Mouse (Mus musculus) forebrain, embryonic 11.5 days (tissue): ENCODE results near the gene Arhgap33. TPM values are rescaled to one million over a fixed set of nuclear protein-coding genes. Genes with fewer than 3 reads are reported as not detected.

Source experiments
- ATAC-seq: fragments of 200-750 bp; cut with Nextera tagmentation; replicated peaks from 2 replicates; pipeline ENCODE4 v1.8.0; 2017; ENCODE audit warnings: moderate TSS enrichment; ENCODE audit not compliant: low FRiP score
- DNase-seq: peaks from one replicate; pipeline ENCODE4 v3.0.0-alpha.2; 2017; ENCODE audit warnings: low spot score
- H3K27ac ChIP-seq: fragments of 300-500 bp; sonication (generic); 2 replicates; pipeline ENCODE4 v1.5.1; 2014; ENCODE audit warnings: low read depth, low read length
- H3K27me3 ChIP-seq: fragments of 300-500 bp; sonication (generic); 2 replicates; pipeline ENCODE4 v1.6.1; 2014; ENCODE audit warnings: mild to moderate bottlenecking, low read length, mixed read lengths; ENCODE audit not compliant: control insufficient read depth, insufficient read depth
- H3K36me3 ChIP-seq: fragments of 300-500 bp; sonication (generic); 2 replicates; pipeline ENCODE4 v1.6.1; 2014; ENCODE audit warnings: mild to moderate bottlenecking, low read length, moderate library complexity, mixed read lengths; ENCODE audit not compliant: control insufficient read depth, insufficient read depth
- H3K4me1 ChIP-seq: fragments of 300-500 bp; sonication (generic); replicated peaks from 2 replicates; pipeline ENCODE4 v1.6.1; 2014; ENCODE audit warnings: low read length, mixed read lengths; ENCODE audit not compliant: control insufficient read depth, insufficient read depth
- H3K4me2 ChIP-seq: fragments of 300-500 bp; sonication (generic); 2 replicates; pipeline ENCODE4 v1.6.1; 2014; ENCODE audit warnings: low read depth, mild to moderate bottlenecking, low read length, moderate library complexity, mixed read lengths; ENCODE audit not compliant: severe bottlenecking
- H3K4me3 ChIP-seq: fragments of 300-500 bp; sonication (generic); 2 replicates; pipeline ENCODE4 v1.5.1; 2014; ENCODE audit warnings: low read depth, low read length
- H3K9ac ChIP-seq: fragments of 300-500 bp; sonication (generic); 2 replicates; pipeline ENCODE4 v1.6.1; 2014; ENCODE audit warnings: low read length
- H3K9me3 ChIP-seq: fragments of 300-500 bp; sonication (generic); 2 replicates; pipeline ENCODE4 v1.6.1; 2016; ENCODE audit warnings: low read length, mixed read lengths; ENCODE audit not compliant: control insufficient read depth
- WGBS: fragments of 180-500 bp; shearing (Covaris S2); extraction: QIAGEN DNeasy Blood & Tissue Kit; methylation state at CpG from one replicate; pipeline ENCODE4 v1.1.7; 2014; 5-methylcytosine and 5-hydroxymethylcytosine counted together
- polyA plus RNA-seq: library from polyadenylated mRNA; unstranded; fragments of >200 nt; fragmentation: Nextera tagmentation; extraction: Ambion mirVana; gene quantifications from 2 replicates; pipeline ENCODE4 v1.2.1, GENCODE M21; 2014

The Arhgap33 gene
- polyA plus RNA-seq, 1 experiment from 2014 or later, result 72.7 TPM

GRCm38 (mm10) chr7:30549880-30550279 is 15.0 kb upstream of the Arhgap33 start:
- Histone ChIP-seq H3K9ac (no peak overlapping the region), H3K27me3 (no peaks in the 10 kb centered on the region), H3K9me3 (no peaks in the 10 kb centered on the region), H3K4me3 (no peak overlapping the region), H3K36me3 (no peaks in the 10 kb centered on the region; the same call in 1 of the 2 replicates), H3K4me2 (no peak overlapping the region), H3K27ac (no peak overlapping the region), H3K4me1 (peaks cover 4% of the 10 kb centered on the region; the same call in 1 of the 2 replicates)
- ATAC-seq (no peak), DNase-seq (no peak)
- 72% methylated on average over 2 of the region's 2 CpGs for WGBS

DNA sequence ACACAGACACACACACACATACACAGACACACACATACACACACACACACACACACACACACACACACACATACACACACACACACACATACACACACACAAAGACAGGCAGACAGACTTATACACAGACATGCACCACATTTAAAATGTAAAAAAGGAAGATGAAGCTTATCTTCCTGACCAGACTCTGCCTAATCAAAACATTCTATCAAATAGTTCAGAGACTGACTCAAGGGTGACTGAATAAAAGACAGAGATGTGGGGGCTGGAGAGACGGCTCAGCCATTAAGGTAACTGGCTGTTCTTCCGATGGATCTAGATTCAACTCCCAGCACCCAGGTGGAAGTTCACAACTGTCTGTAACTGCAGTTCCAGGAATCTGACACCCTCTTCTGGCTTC is 9.5 kb upstream of the Arhgap33 start:
- H3K9ac ChIP-seq, result no peak overlapping the region
- WGBS, result 95% methylated on average over 2 of the region's 2 CpGs
- H3K4me3 ChIP-seq, result no peak overlapping the region
- no peak overlapping the region for H3K27ac ChIP-seq
- H3K9me3 ChIP-seq, result no peaks in the 10 kb centered on the region
- no peaks in the 10 kb centered on the region for H3K4me1 ChIP-seq
- H3K27me3 ChIP-seq, result no peaks in the 10 kb centered on the region
- H3K4me2 ChIP-seq, result no peak overlapping the region
- no peaks in the 10 kb centered on the region; the same call in 1 of the 2 replicates for H3K36me3 ChIP-seq
- no peak for DNase-seq
- no peak for ATAC-seq

DNA sequence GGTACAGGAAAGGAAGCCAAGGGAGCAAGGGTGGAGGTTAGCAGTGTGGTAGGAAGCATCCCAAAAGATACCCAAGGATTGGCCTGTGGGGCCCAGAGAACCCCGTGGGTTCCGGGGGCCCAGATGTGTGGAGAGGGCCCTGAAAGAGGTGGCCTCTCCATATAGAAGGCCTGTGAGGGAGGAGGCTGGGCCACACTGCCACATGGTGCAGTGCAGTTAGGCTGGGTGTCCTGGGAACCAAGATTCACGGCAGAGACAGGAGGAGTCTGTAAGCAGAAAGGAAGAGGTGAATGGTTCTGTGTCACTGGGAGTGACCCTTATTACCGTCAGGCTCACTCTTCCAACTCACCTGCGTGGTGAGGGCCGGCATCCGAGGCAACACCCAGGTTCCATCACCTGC is 5.7 kb upstream of the Arhgap33 start:
- 90% methylated on average over 7 of the region's 7 CpGs for WGBS
- no peak overlapping the region for H3K4me3 ChIP-seq

GRCm38 (mm10) chr7:30533941-30534632 is 773 bp downstream of the Arhgap33 start:
- peaks cover 16% of the 10 kb centered on the region for H3K4me1 ChIP-seq
- H3K27me3 ChIP-seq, result no peaks in the 10 kb centered on the region
- WGBS, result 6% methylated on average over 26 of the region's 26 CpGs
- peak overlapping the region; percentile 74 for H3K4me3 ChIP-seq
- DNase-seq (no peak), ATAC-seq (peak; percentile 47)
- H3K27ac ChIP-seq, result peak overlapping the region; percentile 86
- H3K4me2 ChIP-seq, result peak overlapping the region; percentile 92
- H3K36me3 ChIP-seq, result peaks cover 18% of the 10 kb centered on the region
- no peaks in the 10 kb centered on the region for H3K9me3 ChIP-seq
- H3K9ac ChIP-seq, result peak overlapping the region; percentile 89

More for the DNA sequence above, 5.7 kb upstream of the Arhgap33 start:
- no peaks in the 10 kb centered on the region for H3K27me3 ChIP-seq
- no peaks in the 10 kb centered on the region for H3K9me3 ChIP-seq
- H3K4me2 ChIP-seq, result no peak overlapping the region
- ATAC-seq (no peak), DNase-seq (no peak)
- no peaks in the 10 kb centered on the region for H3K36me3 ChIP-seq
- H3K4me1 ChIP-seq, result no peaks in the 10 kb centered on the region
- H3K27ac ChIP-seq, result no peak overlapping the region
- no peak overlapping the region for H3K9ac ChIP-seq

DNA sequence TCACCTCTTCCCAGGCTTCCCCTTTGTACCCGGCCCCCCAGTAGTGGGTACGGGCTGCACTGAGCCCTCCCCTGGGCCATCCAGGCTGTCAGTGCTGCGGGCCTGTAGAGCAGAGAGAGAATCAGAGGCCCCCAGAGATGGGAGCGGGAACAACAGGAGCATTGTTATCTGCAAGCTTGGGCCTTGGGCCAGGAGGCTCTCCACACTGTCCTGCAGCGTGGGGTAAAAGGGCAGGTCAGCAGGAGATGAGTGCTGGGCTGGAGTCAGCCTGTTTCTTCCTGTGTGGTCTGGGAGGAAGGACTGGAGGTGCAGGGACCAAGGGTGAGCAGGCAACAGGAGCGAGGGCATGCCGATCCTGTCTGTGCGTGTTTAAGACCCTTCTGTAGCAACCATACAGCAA is 1.9 kb downstream of the Arhgap33 start:
- DNase-seq, result no peak
- Histone ChIP-seq H3K4me2 (peak overlapping the region; percentile 92), H3K27ac (no peak overlapping the region), H3K9ac (peak overlapping the region; percentile 89; the same call in 1 of the 2 replicates), H3K9me3 (no peaks in the 10 kb centered on the region), H3K27me3 (no peaks in the 10 kb centered on the region), H3K4me3 (peak overlapping the region; percentile 74), H3K4me1 (peaks cover 16% of the 10 kb centered on the region), H3K36me3 (peaks cover 23% of the 10 kb centered on the region)
- ATAC-seq, result no peak
- 8% methylated on average over 8 of the region's 8 CpGs for WGBS

DNA sequence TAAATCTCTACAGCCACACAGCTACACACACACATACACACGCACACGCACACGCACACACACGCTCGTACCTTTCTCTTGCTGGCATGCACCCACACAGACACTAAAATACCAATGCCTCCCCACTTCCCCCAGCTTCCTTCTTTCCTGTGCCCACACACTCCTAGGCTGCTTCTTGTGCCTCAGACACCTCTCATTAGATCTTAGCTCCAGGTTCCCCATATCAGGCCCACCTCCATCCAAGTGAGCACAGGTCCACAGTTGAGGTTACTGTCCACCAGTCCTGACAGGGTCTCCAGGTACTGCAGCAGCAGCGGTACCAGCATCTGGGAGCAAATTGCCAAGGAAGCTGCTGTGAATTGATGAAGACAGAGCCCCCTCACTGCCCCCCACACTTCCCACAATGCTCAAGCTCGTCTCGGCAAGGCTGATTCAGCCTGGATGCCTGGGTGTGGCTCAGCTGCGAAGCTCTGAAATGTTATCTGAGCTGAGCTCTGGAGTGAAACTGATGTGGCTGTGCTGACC is 3.5 kb downstream of the Arhgap33 start:
- peaks cover 23% of the 10 kb centered on the region for H3K36me3 ChIP-seq
- ATAC-seq (no peak), DNase-seq (no peak)
- H3K27ac ChIP-seq, result no peak overlapping the region
- H3K9ac ChIP-seq, result no peak overlapping the region
- no peaks in the 10 kb centered on the region for H3K27me3 ChIP-seq
- no peaks in the 10 kb centered on the region for H3K9me3 ChIP-seq
- 88% methylated on average over 9 of the region's 9 CpGs for WGBS
- no peak overlapping the region for H3K4me2 ChIP-seq
- H3K4me1 ChIP-seq, result peaks cover 16% of the 10 kb centered on the region
- H3K4me3 ChIP-seq, result no peak overlapping the region

DNA sequence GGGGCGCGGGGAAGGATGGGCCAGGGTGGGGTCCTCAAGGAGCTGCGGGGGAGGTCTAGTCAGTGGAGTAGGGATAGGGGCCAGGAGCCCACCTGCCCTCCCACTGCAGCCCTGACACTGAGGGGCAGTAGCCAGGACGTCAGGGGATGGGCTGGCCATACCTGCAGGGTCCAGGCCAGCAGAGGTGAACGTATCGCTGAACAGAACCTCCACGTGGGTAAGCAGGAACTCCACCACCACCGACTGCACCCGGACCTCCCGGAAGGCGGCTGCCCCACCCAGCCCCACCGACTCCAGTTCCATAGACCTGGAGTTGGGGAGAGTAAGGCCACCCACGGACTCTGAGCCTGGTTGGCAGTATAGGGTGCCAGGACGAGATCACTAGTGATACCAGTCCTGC is 7.9 kb downstream of the Arhgap33 start:
- Histone ChIP-seq H3K27me3 (no peaks in the 10 kb centered on the region), H3K27ac (no peak overlapping the region), H3K4me1 (peaks cover 3% of the 10 kb centered on the region; the same call in 1 of the 2 replicates), H3K36me3 (peaks cover 22% of the 10 kb centered on the region), H3K9me3 (no peaks in the 10 kb centered on the region), H3K4me2 (no peak overlapping the region), H3K9ac (no peak overlapping the region), H3K4me3 (no peak overlapping the region)
- WGBS, result 86% methylated on average over 14 of the region's 14 CpGs
- no peak for DNase-seq
- no peak for ATAC-seq

DNA sequence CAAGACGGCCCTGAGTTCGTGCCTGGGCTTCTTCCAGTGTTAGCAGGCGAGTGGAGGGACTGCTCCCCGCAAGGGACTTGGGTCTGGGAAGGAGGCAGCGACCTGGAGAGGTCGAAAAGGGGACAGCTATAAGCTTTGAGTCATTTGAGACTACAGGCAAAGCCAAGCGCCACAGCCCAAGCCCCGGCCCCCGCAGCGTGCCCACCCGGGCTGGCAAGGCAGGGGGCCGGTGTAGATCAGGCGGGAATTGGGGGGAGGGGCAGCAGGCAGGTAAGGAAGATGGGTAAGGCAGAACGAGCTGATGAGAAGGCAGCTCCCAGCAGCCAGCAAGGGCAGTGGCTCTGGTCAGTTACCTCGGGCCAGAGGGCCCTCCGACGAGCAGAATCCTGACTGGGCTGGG is 8.5 kb downstream of the Arhgap33 start:
- no peak overlapping the region for H3K9ac ChIP-seq
- no peak overlapping the region for H3K4me2 ChIP-seq
- no peaks in the 10 kb centered on the region for H3K9me3 ChIP-seq
- no peak overlapping the region for H3K27ac ChIP-seq
- H3K36me3 ChIP-seq, result peaks cover 19% of the 10 kb centered on the region
- ATAC-seq (no peak), DNase-seq (no peak)
- WGBS, result 21% methylated on average over 16 of the region's 17 CpGs
- no peaks in the 10 kb centered on the region for H3K27me3 ChIP-seq
- no peak overlapping the region for H3K4me3 ChIP-seq
- H3K4me1 ChIP-seq, result peaks cover 2% of the 10 kb centered on the region; the same call in 1 of the 2 replicates

DNA sequence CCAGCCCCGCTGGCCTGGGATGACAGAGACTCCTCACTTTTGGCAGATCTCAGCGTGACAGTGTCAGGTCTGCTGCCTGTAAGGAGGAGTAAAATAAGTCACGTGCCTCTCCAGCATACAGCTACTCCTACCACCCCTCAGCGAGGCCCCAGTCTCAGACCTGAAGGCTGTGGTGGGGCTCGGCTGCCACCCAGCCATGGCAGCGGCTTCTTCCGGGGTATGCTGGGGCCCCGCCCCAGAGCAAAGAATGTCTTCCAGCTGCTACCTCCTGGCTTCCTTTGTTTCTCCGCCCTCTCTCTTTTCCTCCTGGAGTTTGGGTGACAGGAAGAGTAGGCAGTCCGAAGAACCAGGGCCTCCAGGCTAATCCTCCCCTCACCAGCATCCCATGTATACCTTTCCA is 8.9 kb downstream of the Arhgap33 start:
- WGBS, result 34% methylated on average over 10 of the region's 10 CpGs
- H3K9ac ChIP-seq, result no peak overlapping the region
- H3K4me1 ChIP-seq, result no peaks in the 10 kb centered on the region; the same call in 1 of the 2 replicates
- H3K4me3 ChIP-seq, result no peak overlapping the region
- no peak overlapping the region for H3K4me2 ChIP-seq
- no peak for ATAC-seq
- H3K27ac ChIP-seq, result no peak overlapping the region
- H3K27me3 ChIP-seq, result no peaks in the 10 kb centered on the region
- DNase-seq, result no peak
- H3K36me3 ChIP-seq, result peaks cover 16% of the 10 kb centered on the region
- H3K9me3 ChIP-seq, result no peaks in the 10 kb centered on the region
